Mouse (Mus musculus) olfactory bulb, adult 2 months (tissue): ENCODE results near the gene Tmem200c.

Experiments
- CTCF ChIP-seq: fragments of 200-500 bp; IDR thresholded peaks from 2 replicates; pipeline ENCODE4 v1.5.1; 2012; ENCODE audit warnings: low read depth, mild to moderate bottlenecking, low read length, moderate library complexity; ENCODE audit not compliant: insufficient read depth
- POLR2A ChIP-seq: fragments of 200-500 bp; IDR thresholded peaks from 2 replicates; pipeline ENCODE4 v1.6.1; 2012; ENCODE audit warnings: mild to moderate bottlenecking, low read depth, low read length, moderate library complexity; ENCODE audit not compliant: insufficient read depth

GRCm38 (mm10) chr17:68840572-68840939 lies 14.1 kb downstream of the Tmem200c start:
- TF ChIP-seq CTCF (no peak), POLR2A (no peak)
